Mouse (Mus musculus) T-cell, adult 2 months (primary cell): ENCODE data around the gene Zfp36l2.

Experiments
- DNase-seq: peaks from one replicate; pipeline ENCODE4 v3.0.0; 2022; ENCODE audit warnings: low spot score

Zfp36l2 gene

DNA sequence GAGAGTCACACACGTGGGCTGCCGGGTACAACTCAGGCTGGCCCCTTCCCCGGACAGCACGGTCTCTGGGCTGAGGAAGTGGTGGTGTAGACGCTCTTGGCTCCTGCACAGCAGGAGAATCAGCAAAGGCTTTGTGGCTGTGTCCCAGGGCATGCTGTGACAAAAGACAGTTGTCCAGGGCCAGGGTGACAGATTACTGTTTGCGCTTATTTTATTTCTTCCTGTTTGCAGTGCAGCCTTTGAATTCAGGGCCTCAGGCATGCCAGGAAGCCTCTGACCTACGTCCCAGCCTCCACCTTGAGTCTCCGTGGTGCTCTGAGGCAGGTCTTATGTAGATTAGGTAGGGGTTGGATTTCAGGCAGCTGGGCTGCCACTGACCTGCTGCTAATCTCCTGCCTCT lies 10.3 kb downstream of the Zfp36l2 start:
- DNase-seq, result no peak

DNA sequence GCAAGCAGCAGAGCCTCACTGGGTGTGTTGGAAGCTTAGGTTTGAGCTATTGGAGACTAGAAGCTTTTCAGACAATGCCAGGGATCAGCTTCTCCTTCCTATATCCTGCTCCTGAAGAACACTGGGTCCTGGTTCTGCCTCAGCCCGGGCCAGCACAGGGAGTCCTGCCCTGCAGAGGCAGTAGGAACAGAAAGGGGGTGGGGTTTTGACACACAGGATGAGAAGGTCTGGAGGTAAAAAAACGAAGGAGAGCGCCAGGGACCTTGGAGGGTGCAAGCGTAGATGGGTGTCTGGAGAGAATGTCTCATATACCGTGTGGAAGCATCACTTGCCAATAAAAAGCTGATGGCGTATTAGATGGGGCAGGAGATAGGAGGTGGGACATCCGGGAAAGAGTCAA lies 11.3 kb downstream of the Zfp36l2 start:
- no peak for DNase-seq

DNA sequence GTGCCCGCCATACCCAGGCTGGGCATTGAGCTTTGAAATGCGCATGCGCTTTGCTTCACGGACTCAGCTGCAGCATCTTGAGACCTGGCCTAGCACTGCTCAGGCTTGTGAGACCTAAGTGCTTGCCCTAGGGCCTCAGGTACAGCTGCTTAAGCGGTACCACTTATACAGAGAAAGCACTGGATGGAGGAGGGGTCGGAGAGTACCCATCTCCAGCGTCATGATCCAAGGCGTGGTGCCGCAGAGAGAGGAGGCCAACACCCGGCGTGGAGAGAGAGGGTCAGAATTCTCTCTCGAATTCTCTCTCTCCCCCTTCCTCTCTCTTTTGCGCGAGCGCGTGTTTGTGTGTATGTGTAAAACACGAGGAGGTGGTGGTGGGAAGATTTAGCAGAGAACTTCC lies 12.6 kb downstream of the Zfp36l2 start:
- no peak for DNase-seq

- no peak for DNase-seq
Observed at GRCm38 (mm10) chr17:84167377-84167776, 20.4 kb downstream of the Zfp36l2 start.

GRCm38 (mm10) chr17:84166135-84166860 lies 21.4 kb downstream of the Zfp36l2 start:
- DNase-seq, result peak; percentile 63

DNA sequence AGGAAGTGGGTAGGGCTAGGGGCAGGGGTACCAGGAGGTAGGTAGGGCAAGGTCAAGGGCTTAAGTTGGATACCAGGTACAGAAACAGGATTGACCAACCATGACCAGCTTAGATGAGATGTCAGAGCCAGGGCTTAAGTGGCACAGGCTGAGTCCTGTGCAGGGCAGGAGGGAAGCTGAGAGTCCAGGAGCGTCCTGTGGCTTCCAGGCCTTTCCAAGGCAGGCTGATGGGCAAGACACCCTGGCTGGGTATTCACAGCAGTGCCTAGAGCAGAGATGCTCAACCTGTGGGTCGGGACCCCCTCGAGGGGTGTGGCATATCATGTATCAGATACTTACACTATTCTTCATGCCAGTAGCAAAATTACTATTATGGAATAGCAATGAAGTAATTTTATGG lies 22.0 kb downstream of the Zfp36l2 start:
- no peak for DNase-seq

DNA sequence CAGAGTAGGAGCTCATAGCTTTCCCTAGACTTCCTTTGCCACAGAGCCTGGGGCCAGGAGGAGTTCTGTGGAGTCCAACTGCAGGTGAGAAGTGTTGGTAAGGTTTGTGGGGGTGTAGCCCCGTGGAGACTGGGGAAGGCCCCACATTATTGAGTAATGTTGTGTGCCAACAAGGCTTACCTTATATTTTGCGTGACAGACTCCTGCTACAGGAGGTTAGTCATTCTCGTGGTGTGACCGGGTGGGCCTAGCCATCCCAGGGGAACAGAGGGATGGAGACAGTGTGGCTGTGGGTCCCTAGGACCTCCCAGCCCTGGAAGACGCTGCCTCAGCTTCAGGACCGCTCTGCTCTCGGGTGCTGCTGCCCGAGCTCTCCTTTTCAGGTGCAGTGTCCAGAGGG lies 23.6 kb downstream of the Zfp36l2 start:
- DNase-seq, result no peak

DNA sequence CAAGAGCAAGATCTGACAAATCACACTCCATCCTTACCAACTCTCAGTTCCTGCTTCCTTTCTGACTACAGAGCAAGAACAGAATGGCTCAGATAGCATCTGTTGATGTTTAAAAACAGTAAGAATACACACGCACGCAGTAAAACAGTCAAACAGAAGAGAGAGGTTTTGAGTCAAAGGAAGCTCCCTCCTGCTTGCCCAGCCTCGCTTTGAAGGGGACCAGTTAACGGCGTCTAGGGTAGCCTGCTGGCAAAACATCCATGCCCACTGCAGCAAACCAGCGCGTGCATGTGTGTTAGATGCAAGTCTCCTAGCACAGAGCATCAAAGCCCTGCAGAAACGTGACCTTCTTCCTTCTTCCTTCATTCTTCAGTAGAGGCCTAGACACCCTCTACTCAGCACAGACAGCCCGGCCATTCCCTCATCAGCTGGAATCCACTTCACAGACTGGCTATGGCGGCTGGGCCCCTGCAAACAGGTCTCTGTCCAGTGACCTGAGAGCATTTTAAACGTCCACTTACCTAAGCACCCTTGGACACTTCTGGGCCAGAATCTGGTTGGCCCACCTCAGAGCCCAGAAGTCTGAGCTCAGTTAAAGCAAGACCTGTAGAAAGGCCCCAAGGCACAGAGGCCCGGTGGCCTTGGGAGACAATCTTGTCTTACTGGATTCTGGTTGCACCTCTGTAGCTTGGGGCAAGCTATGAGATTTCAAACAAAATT lies 24.5 kb downstream of the Zfp36l2 start:
- DNase-seq, result peak; percentile 75

DNA sequence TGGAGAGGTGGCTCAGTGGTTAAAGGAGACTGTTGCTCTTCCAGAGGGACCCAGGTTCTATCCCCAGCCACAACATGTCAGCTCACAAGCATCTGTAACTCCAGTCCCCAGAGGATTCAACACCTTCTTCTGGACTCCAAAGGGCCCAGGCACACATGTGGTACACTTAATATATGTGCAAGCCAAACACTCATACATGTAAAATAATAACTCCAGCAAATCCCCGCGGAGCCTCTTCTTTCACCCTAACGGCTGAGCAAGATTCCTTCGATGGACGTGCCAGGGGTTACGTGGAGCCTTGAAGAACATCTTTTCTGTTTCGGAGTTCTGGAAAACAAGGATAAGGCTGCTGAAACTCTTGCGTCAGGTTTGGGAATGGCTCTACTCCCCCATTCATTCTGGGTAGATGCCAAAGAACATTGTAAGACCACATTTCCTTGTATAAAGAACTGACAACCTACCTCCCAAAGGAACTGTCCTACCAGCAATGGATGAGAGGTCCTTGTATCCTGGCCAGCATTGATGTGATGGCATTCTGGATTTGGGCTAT lies 25.5 kb downstream of the Zfp36l2 start:
- no peak for DNase-seq

GRCm38 (mm10) chr17:84161231-84161854 lies 26.4 kb downstream of the Zfp36l2 start:
- DNase-seq, result peak; percentile 27

DNA sequence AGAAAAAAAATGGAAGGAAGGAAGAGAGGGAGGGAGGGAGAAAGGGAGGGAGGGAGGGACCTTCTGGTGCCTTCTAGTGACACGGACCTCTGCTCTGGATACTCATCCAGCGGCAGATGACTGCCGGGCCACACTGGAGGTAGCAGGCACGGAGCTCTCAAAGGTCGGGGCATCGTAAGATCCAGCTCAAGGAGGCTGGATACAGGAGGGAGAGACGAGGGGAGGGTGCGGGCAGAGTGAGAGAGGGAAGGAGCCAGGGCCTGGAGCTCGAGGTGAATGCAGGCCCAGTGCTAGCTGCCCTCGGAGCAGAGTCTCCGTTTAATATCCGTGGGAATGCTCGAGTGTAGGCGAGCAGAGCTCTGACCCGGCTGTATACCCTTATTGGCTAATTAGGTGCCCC lies 28.9 kb downstream of the Zfp36l2 start:
- DNase-seq, result no peak

DNA sequence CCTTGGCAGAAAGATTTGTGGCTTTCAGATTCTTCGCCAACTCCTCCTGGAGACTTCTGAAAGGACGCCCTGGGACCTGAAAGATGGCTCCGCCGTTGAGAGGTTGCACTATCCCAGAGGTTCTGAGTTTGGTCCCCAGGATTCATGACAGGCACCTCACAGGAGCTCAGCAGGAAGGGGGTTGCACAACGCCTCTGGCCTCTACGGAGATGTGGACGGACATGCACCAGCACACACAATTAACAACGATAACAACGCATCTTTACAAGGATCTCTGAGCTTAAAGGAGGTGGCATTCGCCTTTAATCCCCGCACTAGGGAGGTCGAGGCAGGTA lies 29.3 kb downstream of the Zfp36l2 start:
- DNase-seq, result no peak

DNA sequence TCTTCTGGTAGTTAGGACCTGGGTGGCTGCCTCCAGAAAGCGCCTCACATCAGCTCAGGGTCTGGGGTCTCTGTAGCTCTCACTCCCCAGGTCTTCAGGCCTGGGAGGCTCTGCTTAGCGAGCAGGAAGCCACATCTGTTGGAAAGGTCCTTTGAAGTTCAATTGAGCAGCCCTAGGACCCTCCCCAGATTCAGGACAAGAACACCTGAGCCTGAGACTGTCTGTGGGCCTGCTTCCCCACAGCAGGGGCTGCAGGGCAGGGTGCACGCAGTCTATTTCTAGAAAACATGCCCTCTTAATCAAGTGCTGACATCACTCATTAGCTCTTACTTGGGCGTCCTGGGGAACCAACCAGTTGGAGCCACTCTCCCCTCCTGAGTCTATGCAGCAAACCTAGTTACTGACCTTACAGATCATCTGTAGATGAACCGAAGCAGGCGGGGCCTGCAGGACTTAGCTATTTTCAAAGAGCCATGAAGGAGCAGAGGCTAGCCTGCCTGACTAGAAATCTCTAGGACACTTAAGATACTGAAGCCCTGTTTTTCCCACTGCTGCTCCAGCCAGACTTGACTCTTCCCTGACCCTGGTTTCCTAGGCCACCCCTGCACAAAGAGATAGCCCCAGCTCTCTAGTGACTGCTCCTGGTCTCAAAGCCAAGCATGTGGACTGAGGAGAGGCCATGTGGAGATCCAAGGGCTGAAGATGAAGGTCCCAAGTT lies 29.8 kb downstream of the Zfp36l2 start:
- no peak for DNase-seq

- DNase-seq, result no peak
Observed at GRCm38 (mm10) chr17:84156748-84157742, 30.7 kb downstream of the Zfp36l2 start.

DNA sequence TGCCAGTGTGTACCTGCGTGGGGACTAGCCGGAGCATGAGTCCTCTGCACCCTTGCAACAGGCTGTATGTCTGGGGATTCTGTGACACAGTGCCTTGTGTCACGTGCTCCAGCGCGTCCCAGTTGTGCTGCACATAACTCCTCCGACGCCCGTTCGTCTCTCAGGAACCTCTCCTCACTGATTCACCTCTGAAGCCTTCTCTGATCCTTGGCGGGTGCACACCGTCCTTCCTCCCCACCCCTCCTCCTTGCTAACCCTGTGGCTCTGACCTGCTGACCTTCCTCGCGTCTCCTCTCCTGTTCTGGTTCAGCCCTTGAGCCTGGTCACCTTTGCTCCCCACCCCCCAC lies 31.5 kb downstream of the Zfp36l2 start:
- DNase-seq, result no peak

GRCm38 (mm10) chr17:84155516-84156226 lies 32.1 kb downstream of the Zfp36l2 start:
- no peak for DNase-seq

- DNase-seq, result no peak
Observed at GRCm38 (mm10) chr17:84155029-84155338, 32.8 kb downstream of the Zfp36l2 start.

DNA sequence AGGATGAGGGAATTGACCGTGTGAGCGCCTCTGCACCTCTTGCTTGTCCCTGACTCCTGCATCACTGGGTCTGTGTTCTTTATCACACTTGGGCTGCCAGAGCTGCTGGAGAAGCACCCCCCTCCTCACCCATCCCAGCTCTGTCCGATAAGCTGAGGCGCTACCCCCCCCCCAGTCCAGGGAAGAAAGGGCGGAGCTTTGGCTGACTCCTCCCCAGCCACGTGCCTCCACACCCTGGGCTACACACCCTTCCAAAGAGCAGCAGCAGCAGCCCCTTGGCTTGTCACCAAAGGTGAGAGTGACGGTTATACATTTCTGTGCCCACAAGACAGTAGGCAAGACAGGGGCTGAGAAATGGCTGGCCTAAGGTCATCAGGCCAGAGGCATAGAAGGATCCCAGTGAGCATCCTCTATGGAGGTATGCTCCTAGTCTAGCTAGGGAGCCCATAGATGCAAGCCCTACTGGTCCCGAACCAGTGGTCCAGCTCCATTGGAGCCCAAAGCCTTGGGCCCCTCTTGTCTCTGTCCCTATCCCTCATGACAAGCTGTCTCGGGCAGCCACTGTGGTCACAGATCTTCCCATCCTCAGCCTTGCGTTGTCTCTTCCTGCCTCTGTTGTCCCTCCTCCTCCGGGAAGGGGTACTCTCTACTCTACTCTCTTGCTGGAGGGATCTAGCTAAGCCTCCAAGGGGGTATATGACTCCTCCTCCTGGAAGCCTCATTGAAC lies 33.3 kb downstream of the Zfp36l2 start:
- DNase-seq, result no peak

DNA sequence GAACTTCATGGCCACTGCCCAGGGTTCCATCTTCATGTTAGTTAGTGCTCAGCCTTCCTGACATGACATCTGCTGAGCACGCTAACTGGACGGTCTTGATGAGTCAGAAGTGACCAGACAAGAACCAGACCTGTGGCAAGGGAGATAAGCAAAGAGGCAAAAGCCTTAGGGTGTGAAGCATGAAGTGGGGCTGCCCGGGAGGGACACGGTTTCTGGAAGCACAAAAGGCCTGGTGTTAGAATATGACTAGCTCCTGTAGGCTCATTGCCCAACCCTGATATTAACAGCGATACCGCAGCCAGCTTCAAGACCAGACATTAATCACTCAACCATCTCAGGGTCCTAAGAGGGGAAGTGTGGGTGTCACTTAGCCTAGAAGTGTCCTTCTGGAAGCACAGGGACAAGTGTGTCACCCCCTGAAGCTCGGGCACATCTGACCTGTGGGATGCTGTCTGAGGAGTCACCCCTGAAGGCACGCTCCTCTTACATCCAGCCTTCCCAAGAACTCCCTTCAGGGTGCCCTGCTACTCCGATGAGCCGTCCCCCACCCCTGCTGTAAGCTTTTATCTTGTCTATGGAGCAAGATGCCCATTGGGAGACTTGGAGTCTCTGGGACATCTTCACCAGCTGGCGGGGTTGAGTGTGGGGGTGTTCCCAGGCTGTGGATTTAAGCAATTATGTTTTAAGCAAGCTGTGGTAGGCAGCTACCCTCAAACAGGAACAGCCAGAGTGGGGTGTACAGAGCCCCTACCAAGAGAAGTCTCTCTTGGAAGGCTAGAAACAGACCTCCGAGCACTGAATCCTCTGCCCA lies 34.6 kb downstream of the Zfp36l2 start:
- DNase-seq, result no peak
